Mouse (Mus musculus) small intestine, adult 2 months (tissue): ENCODE data around the gene Abcc9.

Experiments
- CTCF ChIP-seq: fragments of 200-500 bp; IDR thresholded peaks from 2 replicates; pipeline ENCODE4 v1.5.1; 2012; ENCODE audit warnings: low read depth, mild to moderate bottlenecking, control low read depth, inconsistent platforms, low read length, moderate library complexity, mixed read lengths; ENCODE audit not compliant: insufficient replicate concordance, insufficient read length; ENCODE audit errors: extremely low read depth
- POLR2A ChIP-seq: fragments of 200-500 bp; IDR thresholded peaks from 2 replicates; pipeline ENCODE4 v1.6.1; 2012; ENCODE audit warnings: low read depth, mild to moderate bottlenecking, control low read depth, inconsistent platforms, low read length, moderate library complexity

GRCm38 (mm10) chr6:142659038-142659437 is 43.1 kb downstream of the Abcc9 start:
- TF ChIP-seq POLR2A, result no peak
- TF ChIP-seq CTCF, result no peak
